Mouse (Mus musculus): ENCODE measurements around the gene Rbm39. TPM values are rescaled to one million over a fixed set of nuclear protein-coding genes. Genes with fewer than 3 reads are reported as not detected.
A peak's percentile ranks its signal among the peaks of the same experiment; 100 is the strongest.

The Rbm39 gene
- total and polyA plus RNA-seq, 3 experiments: 228 to 1,530 (median 248) TPM

DNA sequence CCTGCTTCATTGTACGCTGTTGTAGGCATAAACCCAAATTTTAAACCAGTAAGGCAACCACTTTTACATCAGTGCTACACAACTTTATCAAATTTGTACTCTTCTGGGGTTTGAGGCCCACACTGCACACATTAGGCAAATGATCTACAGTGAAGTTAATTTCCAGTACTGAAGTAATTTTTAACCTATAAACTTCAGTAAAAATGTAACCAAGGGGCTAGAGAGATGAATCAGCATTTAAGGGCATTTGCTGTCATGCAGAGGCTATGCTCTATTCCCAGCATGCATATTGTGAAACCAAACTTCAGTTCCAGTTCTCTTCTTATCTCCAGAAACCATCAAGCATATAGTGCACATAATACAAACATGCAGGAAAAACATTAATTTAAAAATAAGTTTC, 14.6 kb downstream of the Rbm39 start:
- H3K36me3 ChIP-seq (ENCODE audit: control insufficient read depth in 1 of 2, insufficient read depth in 2 of 2, low read length in 2 of 2): peaks cover 48 to 89% of the 10 kb centered on the region in 2 experiments
- no peak for DNase-seq (ENCODE audit: low read depth, low spot score)
- no peaks in the 10 kb centered on the region for H3K9me3 ChIP-seq (replicated peaks; ENCODE audit: insufficient read depth, low read length)
- H3K9ac ChIP-seq (ENCODE audit: control insufficient read depth, low read depth, low read length, poor library complexity, severe bottlenecking): no peak overlapping the region
- H3K27me3 ChIP-seq (ENCODE audit: control insufficient read depth in 1 of 2, insufficient read depth in 2 of 2, low read length in 2 of 2): no peaks in the 10 kb centered on the region
- H3K4me3 ChIP-seq (ENCODE audit: control insufficient read depth in 1 of 2, insufficient read depth in 1 of 2, low read depth in 2 of 2, low read length in 2 of 2): no peak overlapping the region
- no peak overlapping the region for H3K27ac ChIP-seq (ENCODE audit: control insufficient read depth, low read depth, low read length)
- no peak for TF ChIP-seq MAFK (IDR thresholded peaks at IDR 0.05; ENCODE audit: borderline replicate concordance, low read depth, low read length)
- no peak for TF ChIP-seq KAT2A (conservative IDR thresholded peaks at IDR 0.05; ENCODE audit: low read depth, low read length)
- no peak for TF ChIP-seq CHD1 (IDR thresholded peaks at IDR 0.05; ENCODE audit: low read depth, low read length)
- TF ChIP-seq ZKSCAN1 (IDR thresholded peaks at IDR 0.05; ENCODE audit: low read depth, low read length): no peak
- no peak for TF ChIP-seq MYB (IDR thresholded peaks at IDR 0.05; ENCODE audit: low read depth, low read length)
- TF ChIP-seq POLR2A (IDR thresholded peaks at IDR 0.05; ENCODE audit: control insufficient read depth in 1 of 2, insufficient read depth in 1 of 2, low read depth in 1 of 2, low read length in 2 of 2, poor library complexity in 1 of 2): no peak
- TF ChIP-seq HCFC1 (IDR thresholded peaks at IDR 0.05; ENCODE audit: low read depth, low read length): no peak
- TF ChIP-seq GABPA (IDR thresholded peaks at IDR 0.05; ENCODE audit: low read depth, low read length): no peak
- no peak for TF ChIP-seq RCOR1 (IDR thresholded peaks at IDR 0.05; ENCODE audit: low read depth, low read length)
- TF ChIP-seq ZNF384 (IDR thresholded peaks at IDR 0.05; ENCODE audit: low read depth, low read length): no peak
- no peak for TF ChIP-seq POLR2AphosphoS2 (IDR thresholded peaks at IDR 0.05; ENCODE audit: low read length)
- TF ChIP-seq CHD2 (IDR thresholded peaks at IDR 0.05; ENCODE audit: low read length): no peak
- no peak for TF ChIP-seq GATA1 (IDR thresholded peaks at IDR 0.05; ENCODE audit: low read depth, low read length)
- TF ChIP-seq ELF1 (IDR thresholded peaks at IDR 0.05; ENCODE audit: low read depth, low read length): no peak
- no peak for TF ChIP-seq NELFE (IDR thresholded peaks at IDR 0.05; ENCODE audit: low read depth, low read length)
- TF ChIP-seq SMC3 (IDR thresholded peaks at IDR 0.05; ENCODE audit: low read depth, low read length): no peak
- TF ChIP-seq BHLHE40 (IDR thresholded peaks at IDR 0.05; ENCODE audit: borderline replicate concordance, low read depth, low read length): no peak
- no peak for TF ChIP-seq NRF1 (IDR thresholded peaks at IDR 0.05; ENCODE audit: insufficient read depth, low read depth, low read length, poor library complexity, severe bottlenecking)
- no peak for TF ChIP-seq POLR2AphosphoS5 (IDR thresholded peaks at IDR 0.05; ENCODE audit: borderline replicate concordance, low read depth, low read length)
- TF ChIP-seq RAD21 (IDR thresholded peaks at IDR 0.05; ENCODE audit: low read depth, low read length): no peak
- H3K4me1 ChIP-seq (ENCODE audit: control insufficient read depth in 1 of 2, insufficient read depth in 2 of 2, low read length in 2 of 2): no peaks in the 10 kb centered on the region; a peak in 1 of 4 replicates
- H3K79me2 ChIP-seq (ENCODE audit: control insufficient read depth, insufficient read depth, low read length, poor library complexity): peaks cover 19% of the 10 kb centered on the region

GRCm38 (mm10) chr2:156151538-156151937, 28.5 kb downstream of the Rbm39 start:
- Histone ChIP-seq H3K4me1 (ENCODE audit: control insufficient read depth in 1 of 2, insufficient read depth in 2 of 2, low read length in 2 of 2) (no peaks in the 10 kb centered on the region), H3K27me3 (ENCODE audit: control insufficient read depth in 1 of 2, insufficient read depth in 2 of 2, low read length in 2 of 2) (no peaks in the 10 kb centered on the region), H3K9ac (ENCODE audit: control insufficient read depth, low read depth, low read length, poor library complexity, severe bottlenecking) (no peak overlapping the region), H3K9me3 (replicated peaks; ENCODE audit: insufficient read depth, low read length) (no peaks in the 10 kb centered on the region), H3K27ac (ENCODE audit: control insufficient read depth, low read depth, low read length) (no peak overlapping the region), H3K36me3 (ENCODE audit: control insufficient read depth in 1 of 2, insufficient read depth in 2 of 2, low read length in 2 of 2) (peaks cover 22 to 71% of the 10 kb centered on the region in 2 experiments), H3K4me3 (ENCODE audit: control insufficient read depth in 1 of 2, insufficient read depth in 1 of 2, low read depth in 2 of 2, low read length in 2 of 2) (no peak overlapping the region), H3K79me2 (ENCODE audit: control insufficient read depth, insufficient read depth, low read length, poor library complexity) (peaks cover 8% of the 10 kb centered on the region)
- TF ChIP-seq ZKSCAN1 (IDR thresholded peaks at IDR 0.05; ENCODE audit: low read depth, low read length) (no peak), JUND (IDR thresholded peaks at IDR 0.05; ENCODE audit: low read depth, low read length) (no peak), CTCF (IDR thresholded peaks at IDR 0.05 in 2 of 3, conservative IDR thresholded peaks at IDR 0.05 in 1 of 3; ENCODE audit: control insufficient read depth in 1 of 3, insufficient read depth in 1 of 3, low read depth in 2 of 3, low read length in 3 of 3, poor library complexity in 1 of 3, severe bottlenecking in 1 of 3) (peak in 1 of 3 experiments; percentile 42; a peak in 2 of 6 replicates)
- DNase-seq (ENCODE audit: low read depth, low spot score): no peak
